Mouse (Mus musculus) lung, postnatal 0 days (tissue): ENCODE results near the gene Irgm1.
"Not testable (repeated sequence)": the region's sequence is repeated elsewhere in the genome, so short reads cannot be mapped to it uniquely, and the experiment has no call there.

Source experiments
- CTCF ChIP-seq: IDR thresholded peaks from 2 replicates; pipeline ENCODE4 v1.5.1; 2016; ENCODE audit warnings: antibody characterized with exemption, mild to moderate bottlenecking
- EP300 ChIP-seq: IDR thresholded peaks from 2 replicates; pipeline ENCODE4 v1.6.1; 2016; ENCODE audit warnings: antibody characterized with exemption, mild to moderate bottlenecking, control low read depth

DNA sequence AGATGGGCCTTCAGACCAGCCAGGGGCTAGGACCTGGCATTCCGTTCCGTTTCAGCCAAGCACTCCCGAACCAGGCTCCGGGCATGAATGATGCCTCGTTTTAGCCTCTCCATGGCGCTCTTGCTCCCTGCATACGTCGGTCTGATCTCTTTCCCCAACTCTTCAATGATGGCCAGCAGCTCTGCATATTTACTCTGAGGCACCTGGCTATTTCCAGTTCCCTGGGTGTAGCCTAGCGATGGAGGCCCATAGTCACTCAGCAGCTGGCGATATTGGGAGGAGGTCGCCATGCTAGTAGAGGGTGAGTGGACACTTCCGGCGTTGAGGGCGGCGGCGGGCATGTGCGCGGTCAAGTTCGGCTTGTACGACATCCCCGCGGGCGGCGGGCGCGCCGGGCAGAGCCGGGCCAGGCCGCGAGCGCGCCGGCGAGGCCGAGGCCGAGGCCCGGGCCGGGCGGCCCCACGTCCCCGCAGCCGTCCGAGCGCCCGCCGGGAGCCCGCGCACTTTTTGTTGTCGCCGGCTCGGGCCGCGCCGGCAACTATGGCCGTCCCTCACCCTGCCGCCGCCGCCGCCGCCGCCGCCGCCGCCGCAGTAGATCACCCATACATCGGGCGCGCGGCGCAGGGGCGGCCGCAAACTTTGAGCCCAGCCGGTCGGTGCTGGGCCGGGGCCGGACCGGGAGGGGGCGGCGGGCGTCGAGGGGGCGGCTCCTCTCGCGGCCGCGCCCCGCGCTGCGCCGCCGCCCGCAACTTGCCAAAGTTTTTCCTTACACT is 45.3 kb downstream of the Irgm1 start, which contains the start of the genes Trim7 and Gm12184:
- TF ChIP-seq CTCF = peak; percentile 31; the same call in 1 of the 2 replicates
- TF ChIP-seq EP300 = not testable (repeated sequence)
